Mouse (Mus musculus) neutrophil, adult 5-6 weeks (primary cell): Measurements from ENCODE around the gene Pex5. TPM values are rescaled to one million over a fixed set of nuclear protein-coding genes. Genes with fewer than 3 reads are reported as not detected.

Source experiments
- ATAC-seq: fragments of 151-379, 151-347 bp; 2 replicates; pipeline ENCODE4 v1.8.0; 2017; ENCODE audit warnings: mild to moderate bottlenecking, moderate TSS enrichment; ENCODE audit not compliant: insufficient number of reproducible peaks, poor library complexity, low FRiP score, severe bottlenecking; ENCODE audit errors: extremely low read depth
- total RNA-seq: library from RNA; stranded (forward); fragments of 200-1000 nt; gene quantifications from 2 replicates; pipeline ENCODE4 v1.2.3, GENCODE M21; 2017

Gene Pex5
- total RNA-seq, 1 experiment from 2014 or later: 22.6 TPM

GRCm38 (mm10) chr6:124376311-124376710, 38.6 kb downstream of the Pex5 start:
- no peak for ATAC-seq

- peak; percentile 65 for ATAC-seq
Observed at GRCm38 (mm10) chr6:124375435-124375884, 39.4 kb downstream of the Pex5 start.

DNA sequence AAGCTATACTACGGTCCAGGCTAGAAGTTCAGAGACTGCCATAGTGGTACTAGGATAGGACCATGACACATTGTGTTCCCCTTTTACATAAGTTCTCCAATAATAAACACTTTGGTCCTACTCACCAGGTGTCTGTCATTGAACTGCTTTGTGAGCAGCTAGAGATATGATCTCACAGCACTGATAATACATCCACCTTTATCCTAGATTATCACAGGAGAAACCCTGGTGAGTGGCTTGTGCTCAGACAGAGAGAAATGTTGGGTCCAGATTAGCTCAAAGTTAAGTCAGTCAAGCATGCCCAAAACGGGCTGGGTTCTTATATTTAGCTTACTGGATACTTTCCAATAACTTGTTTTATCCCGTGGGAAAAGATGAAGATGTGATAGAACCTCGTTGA, 40.2 kb downstream of the Pex5 start:
- ATAC-seq: no peak

- peak; percentile 73 for ATAC-seq
Observed at GRCm38 (mm10) chr6:124373584-124374206, 41.2 kb downstream of the Pex5 start.

DNA sequence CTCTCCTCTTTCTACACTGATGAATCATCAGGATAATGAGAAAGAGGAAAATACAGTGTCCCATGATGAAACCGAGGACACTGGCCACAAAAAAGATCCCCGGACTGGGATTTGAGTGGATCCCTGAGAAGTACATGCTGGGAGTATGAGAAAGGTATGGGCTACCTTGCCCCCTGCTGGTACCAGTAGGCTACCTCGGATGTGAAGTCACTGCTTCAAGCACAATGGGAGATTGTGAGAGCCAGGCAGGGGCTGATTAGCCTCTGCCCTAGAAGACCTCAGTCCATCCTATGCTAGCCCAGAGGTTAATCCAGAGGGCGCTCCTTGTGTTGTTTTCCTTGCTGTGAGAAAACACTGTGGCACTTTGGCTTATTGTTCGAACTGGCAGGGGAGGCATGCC, 50.5 kb downstream of the Pex5 start:
- ATAC-seq: no peak

DNA sequence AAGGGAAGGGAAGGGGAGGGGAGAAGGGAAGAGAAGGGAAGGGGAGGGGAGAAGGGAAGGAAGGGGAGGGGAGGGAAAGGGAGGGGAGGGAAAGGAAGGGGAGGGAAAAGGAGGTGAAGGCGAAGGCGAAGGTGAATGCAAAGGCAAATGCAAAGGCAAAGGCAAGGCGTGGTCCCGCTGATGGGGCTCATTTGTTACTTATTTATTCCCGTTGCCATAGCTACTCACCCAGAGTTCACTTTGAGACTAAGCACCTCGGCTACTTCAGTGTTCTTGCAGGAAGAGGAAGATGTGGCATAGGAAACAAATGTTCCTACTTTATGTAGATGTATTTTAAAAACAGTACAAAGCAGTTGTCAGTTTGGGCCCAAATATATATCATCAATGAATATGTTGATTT, 54.3 kb downstream of the Pex5 start:
- 0 out of 2 replicates have a peak, but pooled peaks have one; percentile 26 for ATAC-seq

DNA sequence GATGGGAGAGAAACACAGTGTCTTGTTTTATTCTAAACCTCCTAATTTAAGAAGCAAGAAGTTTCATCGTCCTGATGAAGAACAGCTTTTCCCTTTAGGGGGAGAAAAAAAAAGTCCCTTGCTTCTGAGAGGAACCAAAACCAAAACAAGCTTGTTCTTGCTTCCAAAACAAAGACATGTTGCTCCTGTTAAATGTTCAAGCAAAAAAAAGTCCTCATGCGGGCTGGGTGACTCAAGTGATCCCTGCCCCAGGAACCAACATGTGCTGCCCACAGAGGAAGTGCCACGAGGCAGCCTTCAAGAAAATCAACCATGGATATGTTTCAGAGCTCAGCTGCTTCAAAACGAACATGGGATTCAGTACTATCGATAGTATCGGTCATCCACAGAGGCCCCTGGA, 55.9 kb downstream of the Pex5 start:
- no peak for ATAC-seq

- ATAC-seq: no peak
Observed at GRCm38 (mm10) chr6:124353246-124353645, 61.6 kb downstream of the Pex5 start.

Other genes starting within 250 kb of the Pex5 start
- not detected in 2 replicates for gene Vmn2r27, start 183.2 kb downstream of the Pex5 start, total RNA-seq
- gene Cd163, start 110.4 kb downstream of the Pex5 start, total RNA-seq: 0.23 and 0.61 TPM in 2 replicates
- gene Clstn3, start 49.7 kb upstream of the Pex5 start, total RNA-seq: not detected in 2 replicates
- gene C1rl, start 78.0 kb upstream of the Pex5 start, total RNA-seq: 1.9 and 2.5 TPM in 2 replicates
- 0.49 and 0.58 TPM in 2 replicates for gene C1ra, start 97.3 kb upstream of the Pex5 start, total RNA-seq
- not detected in 2 replicates for gene C1s1, start 127.3 kb upstream of the Pex5 start, total RNA-seq
- gene C1rb, start 155.2 kb upstream of the Pex5 start, total RNA-seq: not detected in 2 replicates
- not detected in 2 replicates for gene C1s2, start 221.0 kb upstream of the Pex5 start, total RNA-seq
- 21.4 and 26.5 TPM in 2 replicates for gene Lpcat3, start 248.0 kb upstream of the Pex5 start, total RNA-seq